Mouse (Mus musculus) ovary, postnatal 36 days (tissue): ENCODE measurements around the gene Aph1a.
"Not testable (repeated sequence)": the region's sequence is repeated elsewhere in the genome, so short reads cannot be mapped to it uniquely, and the experiment has no call there.

Experiments
- DNase-seq: peaks from one replicate; pipeline ENCODE4 v3.0.0; 2022; ENCODE audit warnings: low spot score, mixed read lengths

Gene Aph1a

GRCm38 (mm10) chr3:95916760-95917159, 23.0 kb downstream of the Aph1a start:
- no peak for DNase-seq

DNA sequence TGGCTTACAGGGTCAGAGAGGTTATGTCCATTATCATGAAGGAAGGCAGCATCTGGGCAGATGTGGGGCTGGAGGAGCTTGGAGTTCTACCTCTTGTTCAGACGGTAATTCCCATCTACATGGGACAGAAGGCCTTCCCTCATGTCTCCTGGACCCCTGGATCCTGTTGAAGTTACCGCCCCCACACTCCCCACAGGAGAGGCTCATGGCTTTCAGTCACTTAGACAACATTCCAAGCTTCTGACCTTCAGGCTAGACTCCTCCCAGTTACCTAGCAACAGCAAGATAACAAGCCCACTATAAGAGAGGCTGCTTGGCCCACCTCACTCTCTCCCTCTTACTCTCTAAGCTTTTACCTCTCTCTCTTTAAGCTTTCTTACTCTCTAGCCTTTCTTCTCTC, 26.8 kb downstream of the Aph1a start:
- not testable (repeated sequence) for DNase-seq

- DNase-seq: not testable (repeated sequence)
Measured at GRCm38 (mm10) chr3:95923429-95923828, 29.7 kb downstream of the Aph1a start.

DNA sequence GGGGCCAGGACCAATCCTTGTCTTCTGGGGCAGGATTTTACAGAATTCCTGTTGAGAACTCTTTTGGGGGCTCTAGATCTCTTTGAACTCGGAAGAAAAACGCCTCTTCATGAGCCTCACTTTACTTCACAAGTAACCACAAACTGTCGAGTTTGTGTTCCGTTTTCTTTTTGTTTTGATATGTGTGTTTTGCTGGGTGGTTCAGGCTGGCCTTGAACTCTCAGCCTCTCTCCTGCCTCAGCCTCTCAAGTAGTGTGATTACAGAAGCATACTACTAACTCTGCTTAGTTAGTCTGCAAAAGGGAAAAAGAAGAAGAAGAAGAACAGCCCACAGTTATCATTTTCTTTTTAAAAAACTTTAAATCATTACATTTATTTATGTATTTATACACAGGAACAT, 30.4 kb downstream of the Aph1a start:
- no peak for DNase-seq

- DNase-seq: no peak
Measured at GRCm38 (mm10) chr3:95925087-95925486, 31.3 kb downstream of the Aph1a start.

GRCm38 (mm10) chr3:95928261-95928657, 34.5 kb downstream of the Aph1a start:
- no peak for DNase-seq

GRCm38 (mm10) chr3:95928658-95929503, 35.1 kb downstream of the Aph1a start, which contains the start of gene Anp32e:
Gene Anp32e (plus strand): TSS chr3:95929246.
- peak; percentile 94 for DNase-seq

- DNase-seq: peak; percentile 55
Measured at GRCm38 (mm10) chr3:95929581-95930470, 36.1 kb downstream of the Aph1a start.

GRCm38 (mm10) chr3:95930471-95930789, 36.7 kb downstream of the Aph1a start:
- DNase-seq: no peak

- DNase-seq: no peak
Measured at GRCm38 (mm10) chr3:95931471-95931870, 37.7 kb downstream of the Aph1a start.

- DNase-seq: no peak
Measured at GRCm38 (mm10) chr3:95932157-95932556, 38.4 kb downstream of the Aph1a start.

- DNase-seq: no peak
Measured at GRCm38 (mm10) chr3:95932566-95932965, 38.8 kb downstream of the Aph1a start.

DNA sequence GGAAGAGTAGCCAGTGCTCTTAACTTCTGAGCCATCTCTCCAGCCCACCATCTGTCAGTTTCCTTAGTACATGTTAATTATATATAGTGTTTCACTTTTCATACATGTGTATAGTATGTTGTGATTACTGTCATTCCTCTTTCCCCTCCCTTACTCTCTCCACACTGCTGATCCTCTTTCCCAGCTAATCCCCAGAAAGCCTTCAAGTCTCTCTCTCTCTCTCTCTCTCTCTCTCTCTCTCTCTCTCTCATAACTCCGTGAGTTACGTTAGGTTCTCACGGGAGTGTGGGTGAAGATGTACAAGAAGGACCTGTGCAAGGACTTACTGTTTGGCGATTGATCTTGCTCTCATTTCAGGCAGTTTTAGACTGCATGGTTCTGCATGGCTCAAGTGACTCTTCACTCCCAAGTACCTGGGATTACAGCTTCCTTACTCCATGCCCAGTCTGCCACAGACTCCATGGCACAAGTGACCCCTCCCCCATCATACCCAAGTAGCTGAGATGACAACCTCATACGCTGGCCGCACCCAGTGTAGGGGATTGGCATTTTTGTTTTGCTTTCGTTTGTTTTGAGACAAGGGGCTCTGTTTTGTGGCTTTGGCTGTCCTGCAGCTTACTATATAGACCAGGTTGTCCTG, 39.5 kb downstream of the Aph1a start:
- DNase-seq: no peak

- DNase-seq: no peak
Measured at GRCm38 (mm10) chr3:95934448-95934847, 40.7 kb downstream of the Aph1a start.

DNA sequence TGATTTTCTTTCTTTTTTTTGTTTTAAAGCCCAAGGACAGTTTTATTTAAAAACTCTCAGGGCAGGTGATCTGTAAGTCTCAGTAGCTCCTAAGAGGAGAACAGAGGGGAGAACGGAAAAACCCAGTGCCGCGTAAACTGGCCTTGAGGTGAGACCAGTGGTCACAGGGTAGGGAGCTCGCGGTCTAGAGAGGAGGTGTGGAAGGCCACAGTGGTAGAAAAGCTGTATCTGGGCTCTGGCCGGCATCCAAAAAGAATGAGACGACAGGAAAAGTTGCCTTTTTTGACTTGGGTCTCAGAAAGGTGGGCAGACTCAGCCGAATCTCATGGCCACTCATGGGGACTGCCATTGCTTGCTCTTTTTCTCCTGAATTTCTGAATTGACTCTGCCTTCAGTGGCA, 44.4 kb downstream of the Aph1a start:
- DNase-seq: no peak

DNA sequence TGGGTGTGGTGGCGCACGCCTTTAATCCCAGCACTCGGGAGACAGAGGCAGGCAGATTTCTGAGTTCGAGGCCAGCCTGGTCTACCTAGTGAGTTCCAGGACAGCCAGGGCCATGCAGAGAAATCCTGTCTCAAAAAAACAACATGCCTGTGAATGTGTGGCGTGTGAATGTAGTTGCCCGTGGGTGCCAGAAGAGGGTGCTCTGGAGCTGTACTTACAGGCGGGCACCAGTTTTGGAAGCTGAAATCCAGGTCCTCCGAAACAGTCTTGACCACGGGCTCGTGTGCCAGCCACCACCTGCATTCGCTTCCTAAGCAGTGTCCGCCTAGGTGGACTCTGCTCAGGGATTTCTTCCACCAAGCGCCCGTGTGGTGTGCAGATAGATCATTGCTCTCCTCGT, 45.1 kb downstream of the Aph1a start:
- no peak for DNase-seq

GRCm38 (mm10) chr3:95942749-95943148, 49.0 kb downstream of the Aph1a start:
- DNase-seq: no peak

DNA sequence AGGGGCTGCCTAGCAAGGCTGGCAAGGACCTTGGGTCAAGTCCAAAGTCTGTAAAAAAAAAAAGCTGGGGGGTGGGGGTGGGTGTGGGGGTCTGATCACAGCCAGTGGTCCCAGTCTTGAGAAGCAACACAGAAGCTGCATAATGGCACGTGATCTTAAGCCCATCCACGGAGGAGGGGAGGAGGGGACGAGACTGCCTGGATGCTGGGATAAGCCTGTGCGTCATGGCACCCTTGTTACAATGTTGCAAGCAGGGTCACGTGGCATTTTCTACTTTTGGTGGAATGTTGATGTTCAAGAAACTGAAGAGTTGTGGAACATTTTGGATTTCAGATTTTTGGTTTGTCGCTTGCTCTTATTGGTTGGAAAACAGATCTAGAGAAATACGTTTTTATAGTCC, 49.5 kb downstream of the Aph1a start:
- no peak for DNase-seq

GRCm38 (mm10) chr3:95944742-95945141, 51.0 kb downstream of the Aph1a start:
- no peak for DNase-seq

- no peak for DNase-seq
Measured at GRCm38 (mm10) chr3:95945731-95946240, 52.0 kb downstream of the Aph1a start.
